Mouse (Mus musculus) liver, adult 2 months (tissue): ENCODE measurements around the gene Plcl2. TPM values are rescaled to one million over a fixed set of nuclear protein-coding genes. Genes with fewer than 3 reads are reported as not detected.
"Not testable (repeated sequence)": the region's sequence is repeated elsewhere in the genome, so short reads cannot be mapped to it uniquely, and the experiment has no call there.

Source experiments
- DNase-seq: peaks from one replicate; pipeline ENCODE4 v3.0.0-alpha.2; 2011; ENCODE audit warnings: low read depth, low spot score; ENCODE audit errors: extremely low read depth
- H3K27ac ChIP-seq: fragments of 200-500 bp; replicated peaks from 2 replicates; pipeline ENCODE4 v1.5.1; 2012; ENCODE audit warnings: low read depth, mild to moderate bottlenecking, control low read depth, inconsistent platforms, low read length; ENCODE audit not compliant: insufficient read depth
- H3K27me3 ChIP-seq: fragments of 200-500 bp; 2 replicates; pipeline ENCODE4 v1.6.1; 2012; ENCODE audit warnings: mild to moderate bottlenecking, moderate library complexity, low read length, inconsistent platforms; ENCODE audit not compliant: control insufficient read depth, insufficient read depth
- H3K36me3 ChIP-seq: fragments of 200-500 bp; 2 replicates; pipeline ENCODE4 v1.6.1; 2012; ENCODE audit warnings: low read length, inconsistent platforms; ENCODE audit not compliant: control insufficient read depth, insufficient read depth
- H3K4me1 ChIP-seq: fragments of 200-500 bp; 2 replicates; pipeline ENCODE4 v1.6.1; 2011; ENCODE audit warnings: low read length; ENCODE audit not compliant: control insufficient read depth, insufficient read depth
- H3K4me3 ChIP-seq: fragments of 200-500 bp; 2 replicates; pipeline ENCODE4 v1.5.1; 2011; ENCODE audit warnings: low read depth, mild to moderate bottlenecking, control low read depth, low read length, moderate library complexity; ENCODE audit not compliant: insufficient read depth
- H3K79me2 ChIP-seq: fragments of 200-500 bp; 2 replicates; pipeline ENCODE4 v1.6.1; 2012; ENCODE audit warnings: inconsistent platforms, mild to moderate bottlenecking, low read length, moderate library complexity; ENCODE audit not compliant: control insufficient read depth, insufficient read depth
- H3K9ac ChIP-seq: fragments of 200-500 bp; 2 replicates; pipeline ENCODE4 v1.6.1; 2012; ENCODE audit warnings: low read depth, mild to moderate bottlenecking, control low read depth, inconsistent platforms, low read length
- CTCF ChIP-seq: fragments of 200-500 bp; IDR thresholded peaks from 2 replicates; pipeline ENCODE4 v1.5.1; 2011; ENCODE audit warnings: low read depth, low read length, control low read depth
- POLR2A ChIP-seq: fragments of 200-500 bp; IDR thresholded peaks from 2 replicates; pipeline ENCODE4 v1.6.1; 2011; ENCODE audit warnings: low read length, control low read depth; ENCODE audit not compliant: insufficient read depth; ENCODE audit errors: extremely low read depth
- WGBS: fragments of 180-500 bp; shearing (Covaris S2); methylation state at CpG from one replicate; pipeline ENCODE4 v1.1.7; 2018; 5-methylcytosine and 5-hydroxymethylcytosine counted together
- polyA plus RNA-seq: library from polyadenylated mRNA; depleted of rRNA; stranded (reverse); fragments of >200 nt; gene quantifications from 2 replicates; pipeline ENCODE4 v1.2.3, GENCODE M21; 2012
- total RNA-seq: library from RNA; depleted of rRNA; stranded (reverse); fragments of >200 nt; gene quantifications from 2 replicates; pipeline ENCODE4 v1.2.3, GENCODE M21; 2014

Gene Plcl2
- total and polyA plus RNA-seq, 2 experiments = 4.2 to 12.4 TPM

DNA sequence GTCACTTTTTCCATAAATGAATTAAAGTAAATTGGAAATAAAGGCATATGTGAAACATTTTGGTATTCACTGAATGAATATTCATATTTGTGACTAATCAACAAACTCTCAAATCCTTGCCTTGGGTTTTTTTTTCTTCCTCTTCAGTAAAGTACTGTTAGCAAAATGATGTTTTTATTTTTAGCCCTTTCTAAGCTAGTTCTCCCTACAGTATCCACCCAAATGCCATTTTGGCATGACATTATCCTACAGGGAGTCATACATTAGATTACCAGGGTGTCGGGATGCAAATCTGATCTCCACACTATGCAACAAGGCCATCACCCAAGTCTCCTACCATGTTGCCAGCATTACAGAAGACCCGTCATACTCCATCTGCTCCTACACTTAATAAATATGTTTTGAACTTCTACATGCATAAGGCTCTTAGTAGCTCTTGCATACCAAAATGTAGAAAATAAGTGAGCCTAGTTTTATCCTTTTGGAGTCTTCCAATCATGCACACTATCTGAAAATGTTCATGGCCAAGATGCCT is 131.9 kb downstream of the Plcl2 start:
- WGBS = 99% methylated on average over 2 of the region's 2 CpGs
- Histone ChIP-seq H3K4me1 (no peaks in the 10 kb centered on the region), H3K4me3 (no peak overlapping the region), H3K36me3 (peaks cover 4% of the 10 kb centered on the region), H3K79me2 (no peaks in the 10 kb centered on the region), H3K27ac (no peak overlapping the region), H3K27me3 (no peaks in the 10 kb centered on the region), H3K9ac (no peak overlapping the region)
- TF ChIP-seq CTCF = no peak
- no peak for DNase-seq

DNA sequence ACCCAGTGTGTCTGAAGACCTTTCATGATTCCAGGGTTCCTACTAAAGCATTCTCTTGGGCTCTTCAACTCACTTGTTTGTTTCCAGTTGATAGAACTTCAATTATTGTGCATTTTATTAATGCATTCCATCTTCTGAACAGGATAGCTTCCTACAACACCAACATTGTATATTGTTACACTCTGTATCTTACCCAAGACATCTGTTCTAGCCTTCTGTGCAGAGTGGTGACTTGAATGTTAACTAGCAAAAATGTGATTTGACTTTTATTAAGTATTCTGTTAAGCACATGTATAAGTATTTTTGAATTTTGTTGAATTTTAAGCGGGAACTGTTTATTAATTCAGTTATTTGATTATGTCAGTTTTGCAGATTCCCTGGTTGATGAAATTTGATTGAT is 132.7 kb downstream of the Plcl2 start:
- no peak for TF ChIP-seq POLR2A
- no peak for TF ChIP-seq CTCF
- Histone ChIP-seq H3K79me2 (no peaks in the 10 kb centered on the region), H3K27me3 (no peaks in the 10 kb centered on the region), H3K4me3 (no peak overlapping the region), H3K27ac (no peak overlapping the region), H3K9ac (no peak overlapping the region), H3K4me1 (no peaks in the 10 kb centered on the region), H3K36me3 (peaks cover 4% of the 10 kb centered on the region)
- DNase-seq = no peak
- WGBS = 98% methylated on average over 1 of the region's 1 CpGs

DNA sequence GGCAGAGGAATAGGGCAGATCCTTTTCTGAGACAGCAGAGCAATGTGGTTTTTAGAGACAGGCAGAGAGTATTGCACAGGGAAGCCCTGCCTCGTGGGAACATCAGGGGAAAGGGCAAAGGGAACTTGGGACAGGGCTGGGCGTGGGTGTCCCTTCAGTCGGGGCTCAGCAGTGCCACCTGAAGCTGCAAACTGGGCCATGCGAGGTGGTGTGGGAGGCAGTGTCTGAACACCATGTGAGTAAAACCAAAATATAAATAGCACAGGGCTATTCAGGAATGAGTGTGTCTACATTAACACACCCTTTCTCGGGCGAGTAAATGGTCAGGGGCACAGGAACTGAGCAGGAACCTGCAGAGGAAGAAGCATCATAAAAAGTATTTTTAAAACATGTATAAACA is 134.2 kb downstream of the Plcl2 start:
- Histone ChIP-seq H3K4me1 (no peaks in the 10 kb centered on the region), H3K27me3 (no peaks in the 10 kb centered on the region), H3K4me3 (no peak overlapping the region), H3K79me2 (no peaks in the 10 kb centered on the region), H3K36me3 (peaks cover 4% of the 10 kb centered on the region), H3K27ac (no peak overlapping the region), H3K9ac (no peak overlapping the region)
- no peak for TF ChIP-seq CTCF
- TF ChIP-seq POLR2A = no peak
- no peak for DNase-seq
- 65% methylated on average over 6 of the region's 6 CpGs for WGBS

DNA sequence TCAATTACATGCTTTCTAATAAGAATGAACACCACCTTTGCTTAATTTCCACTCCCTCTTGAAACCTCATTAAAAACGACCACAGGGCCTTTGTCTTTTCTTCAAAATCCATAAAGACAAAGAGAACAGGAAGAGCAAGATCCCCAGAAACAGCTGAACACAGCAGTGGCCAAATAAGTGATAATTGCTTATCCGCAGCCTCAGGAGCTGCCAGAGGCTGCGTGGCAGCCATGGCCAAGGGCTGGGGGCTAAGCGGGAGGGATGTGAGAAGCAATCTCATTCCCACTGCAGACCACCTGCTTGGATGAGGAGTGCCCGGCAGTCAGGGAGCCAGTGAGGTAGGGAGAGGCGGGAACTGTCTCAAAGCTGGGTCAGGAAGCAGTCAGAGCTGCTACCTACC is 134.8 kb downstream of the Plcl2 start:
- 72% methylated on average over 6 of the region's 6 CpGs for WGBS

DNA sequence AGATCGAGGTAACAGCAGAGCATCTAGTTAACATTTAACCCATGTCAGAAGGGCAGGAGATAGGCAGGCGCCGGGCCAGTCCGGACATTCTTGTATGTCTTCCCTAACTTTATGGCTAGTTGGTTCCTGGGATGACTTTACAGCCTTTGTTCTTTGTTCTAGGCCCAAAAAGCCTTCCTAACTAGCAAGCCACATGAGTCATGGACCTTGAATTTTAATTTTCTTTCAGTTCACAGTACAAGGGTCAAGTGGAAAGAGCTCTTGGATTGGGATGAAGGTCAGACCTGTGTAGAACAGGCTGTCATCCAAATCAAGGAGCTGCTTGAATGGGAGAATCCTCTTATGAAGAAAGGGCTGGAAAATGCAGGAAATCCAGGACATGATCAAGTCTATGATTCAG is 138.9 kb downstream of the Plcl2 start:
- not testable (repeated sequence) for H3K27me3 ChIP-seq, H3K36me3 ChIP-seq, H3K4me3 ChIP-seq, H3K27ac ChIP-seq, H3K4me1 ChIP-seq, H3K79me2 ChIP-seq, H3K9ac ChIP-seq
- DNase-seq = peak; percentile 41
- WGBS = 81% methylated on average over 4 of the region's 4 CpGs

More for the DNA sequence above, 134.8 kb downstream of the Plcl2 start:
- no peak for DNase-seq
- Histone ChIP-seq H3K36me3 (peaks cover 4% of the 10 kb centered on the region), H3K27ac (no peak overlapping the region), H3K4me1 (no peaks in the 10 kb centered on the region), H3K4me3 (no peak overlapping the region), H3K9ac (no peak overlapping the region), H3K27me3 (no peaks in the 10 kb centered on the region), H3K79me2 (no peaks in the 10 kb centered on the region)
- TF ChIP-seq CTCF (no peak), POLR2A (no peak)

DNA sequence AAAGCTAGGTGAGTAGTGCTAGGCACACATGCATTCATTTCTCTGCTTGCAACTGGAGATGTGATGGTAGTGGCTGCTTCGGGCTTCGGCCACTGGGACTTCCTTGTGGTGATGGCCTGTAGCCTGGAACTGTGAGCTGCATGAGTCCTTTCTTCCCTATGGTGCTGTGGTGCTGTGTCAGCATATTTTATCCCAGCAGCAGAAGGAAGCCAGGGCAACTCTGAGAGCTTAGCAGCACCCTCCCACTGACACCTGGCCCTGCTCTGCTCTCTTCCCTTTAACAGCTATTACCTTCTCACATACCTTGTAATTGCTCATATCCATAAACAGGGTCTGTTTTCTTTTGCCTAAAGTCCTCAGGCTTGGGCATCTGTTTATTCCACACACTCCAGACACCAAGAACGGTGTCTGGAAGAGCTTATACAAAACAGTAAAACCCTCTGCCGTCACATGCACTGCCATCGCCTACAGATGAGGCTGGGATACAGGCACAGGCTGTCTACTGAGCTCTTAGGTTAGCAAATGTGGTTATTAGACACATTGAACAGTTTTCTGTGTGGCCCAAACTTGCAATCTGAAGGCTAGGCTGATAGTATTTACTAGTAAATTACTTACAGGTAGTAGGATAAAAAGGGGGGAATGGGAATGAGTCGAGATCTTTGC is 139.7 kb downstream of the Plcl2 start:
- Histone ChIP-seq H3K79me2 (no peaks in the 10 kb centered on the region), H3K27me3 (no peaks in the 10 kb centered on the region), H3K4me1 (0 out of 2 replicates have a peak, but pooled peaks cover 1% of the 10 kb centered on the region), H3K9ac (no peak overlapping the region), H3K36me3 (no peaks in the 10 kb centered on the region; the same call in 1 of the 2 replicates), H3K27ac (no peak overlapping the region), H3K4me3 (no peak overlapping the region)
- TF ChIP-seq POLR2A = no peak
- TF ChIP-seq CTCF = no peak
- WGBS = 97% methylated on average over 6 of the region's 6 CpGs
- no peak for DNase-seq
